Mouse (Mus musculus) ovary, postnatal 10 days (tissue): ENCODE results near the gene Spint1.

ENCODE experiments used
- DNase-seq: peaks from one replicate; pipeline ENCODE4 v3.0.0; 2022; ENCODE audit warnings: low spot score

Spint1 gene

DNA sequence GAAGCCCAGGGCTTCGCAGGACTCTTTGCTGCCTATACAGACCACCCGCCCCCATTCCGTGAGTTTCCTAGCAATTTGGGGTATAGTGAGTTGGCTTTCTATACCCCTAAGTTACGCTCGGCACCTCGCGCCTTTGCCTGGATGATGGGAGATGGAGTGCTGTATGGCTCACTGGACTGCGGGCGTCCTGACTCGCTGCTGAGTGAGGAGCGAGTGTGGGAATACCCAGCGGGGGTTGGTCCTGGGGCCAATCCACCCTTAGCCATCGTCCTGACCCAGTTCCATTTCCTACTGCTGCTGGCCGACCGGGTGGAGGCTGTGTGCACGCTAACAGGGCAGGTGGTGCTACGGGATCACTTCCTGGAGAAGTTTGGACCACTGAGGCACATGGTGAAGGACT, 56.1 kb downstream of the Spint1 start:
- no peak for DNase-seq

DNA sequence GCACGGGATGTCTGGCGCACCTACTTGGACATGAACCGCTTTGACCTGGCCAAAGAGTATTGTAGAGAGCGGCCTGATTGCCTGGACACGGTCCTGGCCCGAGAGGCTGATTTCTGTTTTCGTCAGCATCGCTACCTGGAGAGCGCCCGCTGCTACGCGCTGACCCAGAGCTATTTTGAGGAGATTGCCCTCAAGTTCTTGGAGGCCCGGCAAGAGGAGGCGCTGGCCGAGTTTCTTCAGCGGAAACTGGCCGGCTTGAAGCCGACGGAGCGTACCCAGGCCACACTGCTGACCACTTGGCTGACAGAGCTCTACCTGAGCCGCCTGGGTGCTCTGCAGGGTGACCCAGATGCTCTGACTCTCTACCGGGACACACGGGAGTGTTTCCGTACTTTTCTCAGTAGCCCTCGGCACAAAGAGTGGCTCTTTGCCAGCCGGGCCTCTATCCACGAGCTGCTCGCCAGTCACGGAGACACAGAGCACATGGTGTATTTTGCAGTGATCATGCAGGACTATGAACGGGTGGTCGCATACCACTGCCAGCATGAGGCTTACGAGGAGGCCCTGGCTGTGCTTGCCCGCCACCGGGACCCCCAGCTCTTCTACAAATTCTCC, 56.7 kb downstream of the Spint1 start:
- DNase-seq, result no peak

DNA sequence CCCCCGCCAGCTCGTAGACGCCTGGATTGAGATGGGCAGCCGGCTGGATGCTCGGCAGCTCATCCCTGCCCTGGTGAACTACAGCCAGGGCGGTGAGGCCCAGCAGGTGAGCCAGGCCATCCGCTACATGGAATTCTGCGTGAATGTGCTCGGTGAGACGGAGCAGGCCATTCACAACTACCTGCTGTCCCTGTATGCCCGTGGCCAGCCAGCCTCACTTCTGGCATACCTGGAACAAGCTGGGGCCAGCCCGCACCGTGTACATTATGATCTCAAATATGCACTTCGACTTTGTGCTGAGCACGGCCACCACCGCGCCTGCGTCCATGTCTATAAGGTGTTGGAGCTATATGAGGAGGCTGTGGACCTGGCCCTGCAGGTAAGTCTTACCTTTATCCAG, 57.2 kb downstream of the Spint1 start:
- DNase-seq, result no peak

DNA sequence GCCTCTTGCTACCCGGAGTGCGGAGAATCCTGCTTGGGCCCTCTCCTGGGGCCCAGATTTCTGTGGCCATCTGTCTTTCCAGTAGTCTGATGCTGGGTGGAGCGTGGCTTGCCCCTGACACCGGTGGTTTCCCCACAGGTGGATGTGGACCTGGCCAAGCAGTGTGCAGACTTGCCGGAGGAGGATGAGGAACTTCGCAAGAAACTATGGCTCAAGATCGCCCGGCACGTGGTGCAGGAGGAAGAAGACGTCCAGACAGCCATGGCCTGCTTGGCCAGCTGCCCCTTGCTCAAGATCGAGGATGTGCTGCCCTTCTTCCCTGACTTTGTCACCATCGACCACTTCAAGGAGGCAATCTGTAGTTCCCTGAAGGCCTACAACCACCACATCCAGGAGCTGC, 59.6 kb downstream of the Spint1 start:
- no peak for DNase-seq

DNA sequence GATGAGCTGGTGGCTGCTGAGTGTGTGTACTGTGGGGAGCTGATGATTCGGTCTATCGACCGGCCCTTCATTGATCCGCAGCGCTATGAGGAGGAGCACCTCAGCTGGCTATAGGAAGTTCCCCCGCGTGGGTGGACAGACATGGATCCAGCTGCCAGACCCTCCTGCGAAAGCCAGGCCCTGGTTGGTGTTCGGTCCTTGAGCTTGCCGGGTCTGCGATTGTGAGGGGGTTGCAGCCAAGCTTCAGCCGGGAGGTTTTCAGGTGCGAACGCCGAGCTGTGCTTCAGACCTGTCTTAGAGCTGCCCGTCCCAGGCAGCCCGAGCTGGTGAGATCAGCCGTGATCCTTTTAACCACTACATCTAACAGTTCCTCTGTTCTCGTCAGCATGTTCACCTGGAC, 60.3 kb downstream of the Spint1 start:
- DNase-seq, result no peak

DNA sequence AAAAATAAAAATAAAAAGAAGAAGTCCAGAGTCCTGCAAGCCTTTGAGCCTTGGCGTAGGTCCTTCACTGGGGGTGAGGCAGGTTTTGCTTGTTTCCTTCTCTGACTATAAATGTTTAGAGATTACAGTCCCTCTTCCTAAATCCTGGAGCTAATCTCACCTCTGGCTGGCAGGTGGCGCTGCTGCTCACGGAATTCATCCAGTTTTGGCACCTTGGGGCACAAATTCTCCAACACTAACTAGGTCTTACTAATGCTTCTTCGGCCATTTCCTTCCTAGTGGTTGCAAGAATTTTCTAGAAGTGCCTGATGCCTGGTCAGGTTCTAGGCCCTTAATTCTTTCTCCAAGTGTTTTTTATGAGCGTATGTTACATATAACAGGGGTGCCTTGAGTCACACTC, 61.2 kb downstream of the Spint1 start:
- DNase-seq, result no peak

DNA sequence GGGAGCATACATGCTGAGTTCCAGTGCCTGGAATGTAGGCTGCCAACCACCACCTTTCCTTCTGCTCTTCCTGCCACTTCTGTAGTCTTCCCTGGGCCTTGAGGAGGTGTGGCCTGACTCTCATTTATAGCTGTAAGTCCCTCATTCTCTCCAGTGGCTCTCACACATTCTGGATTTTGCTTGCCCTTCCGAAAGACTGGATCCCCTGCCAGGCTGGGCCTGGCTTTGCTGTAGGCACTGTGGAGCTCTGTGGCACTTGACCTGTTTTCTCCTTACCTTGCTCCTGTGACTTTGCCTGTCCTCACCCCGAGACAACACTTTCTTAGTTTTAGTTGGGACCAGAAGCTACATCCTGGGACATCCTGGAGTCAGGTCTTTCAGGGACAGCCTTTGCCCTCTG, 61.7 kb downstream of the Spint1 start:
- DNase-seq, result no peak
